ENCODE assay signal across 8 mouse cellular contexts in the genomic region with DNA sequence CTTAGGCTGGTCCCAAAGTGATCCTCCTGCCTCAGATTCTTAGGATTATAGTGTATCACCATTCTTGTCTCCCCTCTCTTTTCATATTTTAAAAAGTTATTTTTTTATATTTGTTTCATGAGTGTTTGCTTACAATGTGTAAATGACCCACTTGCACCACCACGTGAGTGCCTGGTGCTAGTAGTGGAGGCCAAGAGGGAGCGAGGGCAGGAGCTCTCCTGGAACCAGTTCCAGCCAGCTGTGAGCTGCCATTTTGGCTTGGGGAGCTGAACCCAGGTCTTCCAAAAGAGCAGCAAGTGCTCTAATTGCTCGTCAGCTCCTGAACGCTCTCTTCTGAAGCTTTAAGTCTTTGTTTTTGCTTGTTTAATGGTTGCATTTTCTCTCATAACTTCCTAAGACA. TPM values are rescaled to one million over a fixed set of nuclear protein-coding genes. Genes with fewer than 3 reads are reported as not detected.
DNase-seq lines count a peak whose midpoint lies in the region; ATAC-seq and TF ChIP-seq lines count a peak whose summit lies in the region.

No protein-coding gene starts in this region.

- WGBS in hindbrain, postnatal 0 days = 53% methylated on average over 4 of the region's 4 CpGs

- no peaks in the 10 kb centered on the region for H3K9me3 ChIP-seq in hindbrain, postnatal 0 days (ENCODE audit: low read length)

- no peaks in the 10 kb centered on the region for H3K27me3 ChIP-seq in hindbrain, postnatal 0 days (ENCODE audit: insufficient read depth, low read length)

- ATAC-seq in hindbrain, postnatal 0 days = no peak

- H3K4me1 ChIP-seq in hindbrain, postnatal 0 days (ENCODE audit: insufficient read depth, low read length) = peaks cover 22% of the 10 kb centered on the region; the same call in 1 of the 2 replicates

- peak overlapping the region; percentile 14; the same call in 1 of the 2 replicates for H3K4me3 ChIP-seq in hindbrain, postnatal 0 days (ENCODE audit: low read length)

- no peak overlapping the region for H3K27ac ChIP-seq in hindbrain, postnatal 0 days

- no peak overlapping the region for H3K9ac ChIP-seq in hindbrain, postnatal 0 days (replicated peaks; ENCODE audit: low read length)

- no peak for TF ChIP-seq CTCF in hindbrain, postnatal 0 days (IDR thresholded peaks at IDR 0.05; ENCODE audit: low read depth)

- no peaks in the 10 kb centered on the region for H3K36me3 ChIP-seq in hindbrain, postnatal 0 days (ENCODE audit: insufficient read depth, low read length)

- peak; percentile 42 for DNase-seq in cerebellum, adult 11-12 months
- no peak for DNase-seq in cerebellum, adult 8-10 months
- peak; percentile 53 for DNase-seq in adipocyte (ENCODE audit: low spot score)
- DNase-seq in hindbrain, postnatal 0 days (ENCODE audit: low spot score) = no peak
- peak; percentile 54 to 58 for DNase-seq in lung, adult 18-20 months
- no peak for DNase-seq in spleen, postnatal 36 days (ENCODE audit: low spot score in 2 of 2)
- no peak for DNase-seq in right cerebral cortex, postnatal 25 days
- no peak for DNase-seq in thymus, postnatal 36 days

- H3K4me2 ChIP-seq in hindbrain, postnatal 0 days (ENCODE audit: low read depth, low read length) = peak overlapping the region; percentile 76

RNA-seq across cellular contexts. Expression of gene Ppm1b, which starts 3.6 kb away (rescaled TPM):
- 48.1 and 49.1 TPM in 2 replicates for total RNA-seq in hindbrain, postnatal 0 days (2014; rRNA removed)
- polyA plus RNA-seq in hindbrain, postnatal 0 days (2015; fragmentation: Nextera tagmentation; extraction: Ambion mirVana) = 61.8 and 62.6 TPM in 2 replicates

Comparison
In these comparisons a context has a peak if more than half of its experiments do, and no peak if none do; other contexts are left out.
1. DNase-seq: peak in cerebellum, adult 11-12 months (single experiment), adipocyte (single experiment) and lung, adult 18-20 months (2 of 2); none in cerebellum, adult 8-10 months (single experiment), hindbrain, postnatal 0 days (single experiment), spleen, postnatal 36 days (0 of 2), right cerebral cortex, postnatal 25 days (single experiment) and thymus, postnatal 36 days (0 of 2).